Mouse (Mus musculus) adrenal gland, postnatal 4 days (tissue): Measurements from ENCODE around the gene Trpm5. TPM values are rescaled to one million over a fixed set of nuclear protein-coding genes. Genes with fewer than 3 reads are reported as not detected.

Source experiments
- DNase-seq, 2 experiments: peaks; one replicate each; pipeline ENCODE4 v3.0.0; 2021 to 2022; ENCODE audit warnings: low spot score in 2 of 2, mixed read lengths in 2 of 2
- total RNA-seq, 2 experiments: library from RNA; stranded (reverse); gene quantifications; 2 replicates each; pipeline ENCODE4 v1.2.3; 2021

Gene Trpm5
- total RNA-seq, 2 experiments from 2014 or later, result 5.2 to 6.0 TPM

DNA sequence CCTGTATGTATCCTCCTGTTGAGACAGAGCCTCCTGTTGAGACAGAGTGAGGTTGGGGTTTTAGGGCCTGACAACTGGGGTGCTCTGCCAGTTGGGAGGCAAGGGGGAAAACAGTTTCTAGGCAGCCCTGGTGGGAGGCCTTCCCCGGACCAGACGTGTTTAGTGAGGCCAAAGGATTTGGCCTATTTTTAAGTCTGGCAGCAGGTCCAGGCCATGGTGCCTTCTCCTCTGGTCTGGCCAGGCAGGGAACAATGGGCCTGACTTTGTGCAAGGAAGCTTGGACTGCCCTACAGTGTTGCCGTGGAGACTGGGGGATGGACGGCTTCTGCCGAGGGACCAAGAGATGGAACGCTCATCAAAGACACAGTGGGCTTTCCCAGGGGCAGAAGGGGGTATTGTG, 30.2 kb downstream of the Trpm5 start:
- no peak for DNase-seq

DNA sequence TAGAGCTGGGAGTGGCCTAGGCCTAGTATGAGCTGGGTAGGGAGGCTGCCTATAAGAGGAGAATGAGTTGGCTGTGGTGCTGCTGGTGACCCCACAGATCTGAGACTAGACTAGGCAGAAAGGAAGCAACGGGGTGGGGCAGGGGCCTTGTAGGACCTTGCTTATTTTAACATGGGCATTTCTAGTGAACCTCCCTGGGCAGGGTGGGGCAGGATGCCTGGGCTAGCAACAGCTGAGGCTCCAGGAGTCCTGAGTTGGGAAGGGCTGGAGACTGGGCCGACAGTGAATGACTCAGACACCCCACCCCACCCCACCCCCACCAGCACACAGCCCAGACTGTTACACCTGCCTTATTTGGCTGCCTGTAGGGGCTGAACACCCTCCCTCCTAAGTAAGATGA, 31.7 kb downstream of the Trpm5 start:
- no peak for DNase-seq

DNA sequence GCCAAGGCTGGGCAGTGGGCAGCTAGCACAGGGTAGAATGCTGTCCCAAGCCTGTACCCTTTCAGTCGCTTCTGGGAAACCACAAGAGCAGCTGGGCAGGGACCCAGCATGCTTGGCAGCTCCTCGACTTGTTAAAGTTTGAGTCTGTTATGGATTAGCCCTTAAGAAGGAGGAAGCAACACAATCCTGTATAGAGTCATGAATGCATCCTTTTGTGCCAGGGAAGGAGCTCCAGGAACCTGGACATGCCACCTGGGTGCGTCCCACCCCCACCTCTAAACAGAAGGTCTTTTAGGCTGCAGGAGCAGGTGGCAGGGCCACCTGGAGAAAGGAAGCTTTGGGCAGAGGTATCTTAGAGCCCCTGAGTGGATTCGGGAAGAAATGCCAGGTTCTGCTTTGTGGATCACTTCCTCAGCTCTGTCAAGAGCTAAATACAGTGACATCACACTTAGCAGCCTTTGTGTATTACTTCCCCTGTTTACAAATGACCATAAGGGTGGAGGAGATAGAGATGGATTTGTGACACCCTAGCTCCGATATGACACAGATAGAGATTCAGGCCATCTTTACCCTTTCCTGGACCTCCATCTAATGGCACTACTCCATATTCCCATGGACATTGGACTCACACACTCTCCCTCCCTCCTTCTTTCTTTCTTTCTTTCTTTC, 35.1 kb downstream of the Trpm5 start:
- no peak for DNase-seq

DNA sequence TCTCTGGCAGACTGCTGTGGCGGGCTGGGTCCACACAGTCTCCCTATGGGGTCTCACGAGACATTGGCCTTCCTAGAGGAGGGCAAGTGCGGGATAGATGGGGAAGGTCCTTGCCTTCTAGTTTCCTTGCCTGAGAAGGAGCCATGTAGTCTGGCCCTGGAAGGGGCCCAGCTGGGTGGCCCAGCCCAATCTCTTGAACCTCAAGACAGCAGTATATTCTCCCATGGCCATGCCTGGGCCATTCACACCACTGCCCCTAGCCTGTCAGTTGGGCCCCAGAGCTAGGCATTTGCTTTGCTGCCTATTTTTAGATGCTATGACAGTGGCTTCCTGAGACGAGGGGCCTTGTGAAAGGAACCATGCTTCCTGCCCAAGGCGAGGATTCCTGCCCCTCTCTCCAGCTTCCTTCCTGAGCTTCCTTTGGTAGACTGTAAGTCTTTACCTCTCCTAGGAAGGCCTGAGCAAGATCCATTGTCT, 36.2 kb downstream of the Trpm5 start:
- DNase-seq, result no peak

DNA sequence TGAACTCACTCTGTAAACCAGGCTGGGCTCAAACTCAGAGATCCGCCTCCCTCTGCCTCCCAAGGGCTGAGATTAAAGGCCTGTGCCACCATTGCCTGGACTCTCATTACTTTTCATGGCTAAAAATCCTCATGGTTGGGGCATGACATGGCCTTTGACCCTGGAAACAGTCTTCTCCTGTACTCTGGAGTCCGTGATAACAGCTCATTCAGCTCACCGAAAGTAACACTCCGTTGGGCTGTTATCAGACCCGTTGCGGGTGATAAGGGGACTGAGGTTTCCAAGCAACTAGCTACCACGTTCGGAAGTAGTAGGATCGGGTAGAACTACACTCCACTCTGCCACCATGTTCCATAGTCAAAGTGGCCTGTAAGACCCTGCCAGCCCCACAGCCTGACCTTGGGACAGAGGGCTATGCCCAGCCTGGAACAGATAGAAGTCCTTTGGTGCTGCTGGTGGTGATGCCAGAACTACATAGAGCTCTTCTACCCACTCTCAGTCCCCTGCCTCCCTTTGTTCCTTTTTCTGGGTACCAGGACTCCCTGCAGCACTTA, 36.7 kb downstream of the Trpm5 start:
- DNase-seq, result no peak

DNA sequence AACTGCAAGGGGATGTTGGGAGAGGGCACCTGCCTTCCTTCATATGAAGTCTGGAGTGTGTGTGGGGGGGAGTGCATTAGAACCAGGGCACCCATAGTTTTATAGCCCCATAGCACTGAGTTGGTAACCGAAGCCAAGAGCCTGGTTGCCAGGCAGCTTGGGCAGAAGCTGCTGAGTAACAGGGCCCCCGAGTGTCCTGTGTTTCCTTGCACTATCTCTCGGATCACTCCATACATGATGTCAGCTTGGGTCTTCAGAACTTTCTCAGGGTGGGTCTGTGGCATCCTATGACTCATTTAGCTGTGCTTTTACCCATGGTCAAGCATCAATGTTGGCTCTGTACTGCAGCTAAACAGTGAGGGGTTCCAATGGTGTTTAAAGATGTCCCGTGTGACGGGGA, 37.4 kb downstream of the Trpm5 start:
- DNase-seq, result no peak

DNA sequence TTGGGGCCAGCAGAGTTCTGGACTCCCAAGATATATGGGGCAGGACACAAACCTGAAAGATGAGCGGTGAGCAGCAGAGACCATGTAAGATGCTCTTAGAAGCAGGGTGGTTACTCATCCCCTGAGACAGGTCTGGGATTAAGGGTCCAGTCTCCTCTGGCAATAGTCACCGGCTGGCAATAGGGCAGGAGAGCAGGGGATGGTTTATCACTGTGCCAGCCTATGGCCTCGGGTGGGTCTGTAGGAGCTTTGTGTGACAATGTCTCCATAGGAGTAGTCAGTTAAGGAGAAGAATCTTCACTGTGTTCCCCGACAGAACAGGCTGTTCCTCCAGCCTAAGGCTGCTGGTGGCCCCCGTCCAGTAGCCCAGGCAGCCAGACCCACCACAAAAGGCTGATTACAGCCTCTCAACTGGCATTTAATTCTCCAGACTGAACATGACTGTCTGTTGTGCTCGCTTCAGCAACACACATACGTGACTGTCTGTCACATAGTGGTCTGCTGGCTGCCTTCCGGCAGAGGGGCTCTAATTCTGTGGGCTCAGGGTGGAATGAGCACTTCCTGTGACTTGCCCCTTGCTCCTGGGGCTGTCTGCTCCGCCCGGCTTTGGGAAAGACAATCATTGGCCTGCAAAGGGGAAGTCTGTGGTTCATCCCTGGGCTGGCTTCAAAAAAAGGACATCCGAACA, 38.8 kb downstream of the Trpm5 start:
- no peak for DNase-seq

DNA sequence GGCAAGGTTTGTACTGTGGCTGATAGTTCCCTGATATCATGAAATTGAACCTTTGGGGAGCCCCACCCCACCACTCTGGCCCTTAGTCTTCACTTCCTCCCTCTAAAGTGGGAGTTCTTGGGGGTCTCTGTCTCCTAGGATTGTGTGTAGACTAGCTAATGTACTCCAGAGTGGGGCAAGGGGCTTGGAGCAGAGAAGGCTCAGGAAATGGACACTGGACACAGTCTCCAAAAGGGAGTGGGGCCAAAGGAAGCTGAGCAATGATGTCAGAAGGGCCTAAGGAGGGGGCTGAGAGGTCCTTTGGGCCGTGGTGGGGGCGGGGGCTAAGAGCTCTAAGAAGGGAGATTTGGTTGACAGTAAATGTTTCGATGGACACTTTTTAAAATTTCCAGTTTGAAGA, 39.4 kb downstream of the Trpm5 start:
- DNase-seq, result no peak

DNA sequence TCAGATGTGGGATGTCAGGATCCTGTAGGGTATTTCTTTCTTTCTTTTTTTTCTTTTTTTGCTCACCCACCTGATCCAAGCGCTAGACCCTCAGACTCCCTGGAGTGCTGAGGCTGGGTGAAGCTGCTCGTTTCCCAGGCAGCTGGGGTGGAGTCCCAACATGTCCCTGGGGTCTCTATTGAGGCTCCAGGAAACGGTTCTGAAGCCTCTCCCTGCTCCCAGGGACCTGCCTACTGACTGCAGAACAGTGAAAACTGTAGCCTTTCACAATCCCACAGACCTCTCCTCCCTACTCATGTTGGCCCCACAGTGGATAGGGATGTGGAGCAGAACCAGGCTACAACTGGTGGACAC, 39.9 kb downstream of the Trpm5 start:
- DNase-seq, result no peak

DNA sequence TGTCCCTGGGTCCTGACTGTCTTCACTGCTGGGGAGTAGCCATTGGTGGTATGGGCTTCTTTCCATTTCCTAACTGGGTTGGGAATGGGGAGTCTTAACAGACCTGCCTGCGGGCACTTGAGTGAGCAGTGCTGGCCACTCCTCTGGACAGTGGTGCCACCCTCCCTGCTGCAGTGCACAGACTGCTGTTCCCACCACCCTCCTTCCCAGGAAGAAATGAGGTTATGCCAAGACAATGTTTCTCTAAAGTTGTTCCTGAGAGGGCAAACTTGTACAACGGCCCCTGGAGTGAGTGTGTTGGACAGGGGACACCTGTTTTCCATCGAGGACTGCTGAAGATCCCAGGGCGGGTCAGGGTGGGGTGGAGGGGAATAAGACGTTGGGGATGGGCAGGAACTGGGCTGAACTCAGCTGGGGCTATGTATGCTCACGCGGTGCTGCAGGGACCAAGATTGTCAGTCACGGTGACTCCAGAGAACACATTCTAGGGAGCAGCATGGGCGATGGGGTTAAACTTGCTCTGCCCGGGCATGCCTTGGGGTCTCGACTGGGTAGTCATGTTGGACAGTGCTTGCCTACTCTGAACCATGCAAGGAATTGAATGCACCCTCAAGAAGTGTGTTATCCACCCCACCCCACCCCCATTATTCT, 40.4 kb downstream of the Trpm5 start:
- DNase-seq, result peak in 1 of 2 experiments; percentile 8

DNA sequence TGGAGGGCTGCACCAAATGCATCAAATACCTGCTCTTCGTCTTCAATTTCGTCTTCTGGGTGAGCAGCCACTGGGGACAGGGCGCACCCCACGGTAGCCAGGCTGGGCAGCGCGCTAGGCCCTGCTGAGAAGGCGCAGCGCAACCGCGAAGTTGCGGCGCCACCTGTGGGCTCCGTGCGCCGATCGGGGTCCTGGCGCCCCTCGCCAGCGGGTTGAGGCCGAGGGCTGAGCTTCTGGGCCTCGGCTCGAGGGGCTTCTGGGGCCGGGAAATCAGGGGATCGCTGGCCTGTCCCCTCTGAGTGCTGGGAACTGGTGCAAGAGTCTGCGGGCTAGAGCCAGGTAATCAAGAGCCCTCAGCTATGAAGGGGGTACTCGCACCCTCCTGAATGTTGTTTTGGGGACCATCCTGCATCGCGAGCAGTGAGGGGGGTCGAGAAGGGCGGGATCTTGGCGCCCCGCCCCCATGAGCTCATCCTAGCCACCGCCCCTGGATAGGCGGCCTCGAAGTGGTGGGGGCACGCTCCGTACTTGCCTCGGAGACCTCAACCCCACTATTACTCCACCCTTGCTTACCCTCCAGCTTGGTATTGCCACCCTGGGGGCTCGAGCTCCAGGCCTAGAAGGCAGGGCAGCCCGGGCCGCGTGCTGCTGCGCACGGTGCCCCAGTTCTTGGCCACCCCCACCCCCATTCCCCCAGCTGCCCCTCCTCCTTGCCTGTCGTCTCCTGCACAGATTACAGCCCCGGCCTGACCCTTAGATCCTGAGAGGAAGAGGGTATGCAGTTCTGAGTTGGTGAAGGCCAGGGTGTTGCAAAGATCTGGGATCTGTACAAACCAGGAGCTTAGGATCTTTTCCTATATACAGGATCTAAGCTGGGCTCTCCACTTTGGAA, 41.2 kb downstream of the Trpm5 start:
- DNase-seq, result peak; percentile 31 to 47

DNA sequence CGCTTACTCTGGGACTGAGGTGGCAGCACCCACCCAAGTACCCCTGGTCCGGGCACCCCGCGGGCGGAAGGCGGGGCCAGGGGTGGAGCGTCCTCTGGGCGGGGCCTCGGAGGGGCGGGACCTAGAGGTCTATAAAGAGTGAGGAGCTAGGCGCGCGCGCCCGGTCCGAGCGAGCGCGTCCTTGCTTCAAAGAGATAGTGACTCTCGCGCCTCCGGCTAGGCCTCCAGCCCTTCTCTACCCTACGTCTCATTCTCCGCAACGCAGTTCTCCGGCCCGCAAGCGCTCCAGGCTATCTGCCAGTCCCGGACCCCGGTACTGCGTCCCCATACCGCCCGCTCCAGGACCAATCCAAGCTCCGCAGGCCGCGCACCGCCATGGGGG, 41.8 kb downstream of the Trpm5 start, which contains the start of gene Cd81:
Cd81 (plus strand) TSS at position 114 of the 382 bp plus-strand sequence.
- DNase-seq, result peak; percentile 92

DNA sequence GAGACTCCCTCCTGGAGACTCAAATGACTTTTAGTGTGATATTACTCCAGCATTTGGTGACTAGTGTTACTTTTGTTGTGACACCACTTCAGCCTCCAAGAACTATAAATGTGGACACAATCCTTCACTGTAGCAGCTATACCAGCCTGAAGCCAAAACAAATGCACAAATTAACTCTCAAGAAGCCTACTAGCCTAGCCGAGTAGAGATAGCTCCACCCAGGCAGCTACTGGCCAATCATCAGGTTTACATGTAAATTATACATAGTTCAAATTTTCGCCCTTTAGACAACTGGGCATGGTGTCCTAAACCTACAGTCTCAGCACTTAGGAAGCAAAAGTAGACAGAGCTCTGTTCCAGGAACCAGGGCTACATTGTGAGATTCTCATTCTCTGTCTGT, 43.1 kb downstream of the Trpm5 start:
- DNase-seq, result no peak

DNA sequence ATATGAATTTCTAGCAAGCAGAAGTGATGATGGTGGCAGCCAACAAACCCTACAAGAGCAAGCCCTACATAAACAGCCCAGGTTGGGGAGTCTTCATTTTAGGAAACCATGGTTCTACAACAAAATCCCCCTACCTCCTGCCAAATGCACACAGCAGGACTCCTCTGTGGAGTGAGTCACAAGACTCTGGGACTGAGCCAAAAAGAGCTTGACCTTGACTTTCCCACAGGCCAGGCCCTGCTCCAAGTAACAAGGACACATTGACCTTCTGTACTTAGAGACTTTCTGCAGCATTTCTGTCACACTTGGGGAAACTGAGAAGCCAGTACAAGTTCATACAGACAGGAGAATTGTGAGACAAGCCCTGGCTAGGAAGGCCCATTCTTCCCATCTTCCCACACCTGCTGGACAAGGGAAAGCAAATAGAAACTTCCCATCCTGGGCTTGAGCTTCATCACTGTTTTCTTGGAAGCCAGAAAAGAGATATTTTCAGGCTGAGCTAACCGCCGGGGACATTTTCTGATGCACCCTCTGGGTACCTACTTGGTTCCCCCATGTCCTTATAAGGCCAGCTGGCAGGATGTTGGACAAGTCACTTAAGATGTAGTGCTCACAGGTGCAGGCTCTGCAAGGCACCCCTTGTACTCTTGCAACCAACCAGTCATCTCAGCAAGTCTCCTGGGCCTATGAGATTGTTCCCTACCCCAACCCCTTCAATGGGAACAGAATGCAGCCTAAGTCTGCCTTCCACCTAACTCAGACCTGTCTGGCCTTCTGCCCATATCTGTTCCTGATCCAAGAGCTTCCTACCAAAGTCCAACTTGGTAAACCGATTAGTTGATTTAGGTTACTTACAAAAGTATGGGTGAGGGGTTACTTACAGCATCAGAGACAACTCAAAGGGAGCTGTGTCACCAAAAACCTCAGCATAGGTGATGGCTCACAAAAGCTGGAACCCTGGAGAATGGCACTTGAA, 44.3 kb downstream of the Trpm5 start:
- DNase-seq, result peak in 1 of 2 experiments; percentile 54

DNA sequence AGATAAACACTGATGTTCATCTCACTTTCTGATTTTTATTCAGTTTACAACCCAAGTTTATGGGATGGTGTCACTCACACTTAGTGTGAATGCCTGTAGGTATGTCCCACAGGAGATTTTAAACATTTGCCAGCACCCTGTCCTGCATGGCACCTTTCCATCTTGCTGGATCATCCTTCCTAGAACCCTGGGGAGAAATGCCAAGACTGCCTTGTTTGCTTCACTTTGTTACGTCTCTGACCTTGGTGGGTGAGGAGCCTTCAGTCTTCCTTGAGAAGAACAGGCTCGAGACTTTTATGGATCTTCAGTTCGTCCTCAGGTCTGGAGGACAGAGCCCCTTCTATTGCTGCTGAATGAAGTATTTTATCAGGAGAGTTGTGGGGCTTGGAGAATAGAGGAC, 45.1 kb downstream of the Trpm5 start:
- no peak for DNase-seq

DNA sequence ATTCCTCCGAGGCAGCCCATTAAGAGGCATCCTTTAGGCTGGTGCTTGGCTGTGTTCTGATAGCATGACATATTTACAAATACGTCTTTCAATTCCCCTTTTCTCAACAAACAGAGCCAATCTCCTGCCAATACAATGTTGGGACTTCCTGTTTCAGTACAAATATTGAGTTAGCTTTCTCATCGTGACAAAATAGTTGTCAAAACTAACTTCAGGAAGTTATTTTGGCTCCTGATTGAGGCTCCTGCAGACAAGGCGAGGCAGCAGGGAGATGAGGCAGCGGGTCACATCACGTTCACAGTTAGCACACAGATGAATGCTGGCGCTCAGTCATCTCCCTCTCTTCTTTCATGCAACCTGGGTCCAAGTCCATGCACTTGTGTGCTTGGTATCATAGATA, 48.1 kb downstream of the Trpm5 start:
- no peak for DNase-seq

DNA sequence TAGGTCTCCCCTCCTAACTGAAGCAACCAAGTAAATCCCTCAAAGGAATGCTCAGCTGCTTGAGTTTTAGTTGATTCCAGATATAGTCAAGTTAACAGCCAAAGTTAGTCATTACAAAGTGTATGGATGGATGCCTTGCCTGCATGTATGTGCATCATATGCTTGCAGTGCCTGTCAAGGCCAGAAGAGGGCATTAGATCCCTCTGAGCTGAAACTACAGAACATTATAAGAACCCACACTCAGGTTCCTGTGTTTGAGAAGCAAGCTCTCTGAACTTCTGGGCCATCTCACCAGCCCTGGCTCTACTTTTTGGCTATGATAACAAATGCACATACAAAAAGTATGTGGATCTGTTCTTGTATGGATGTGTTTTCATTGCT, 49.6 kb downstream of the Trpm5 start:
- no peak for DNase-seq

DNA sequence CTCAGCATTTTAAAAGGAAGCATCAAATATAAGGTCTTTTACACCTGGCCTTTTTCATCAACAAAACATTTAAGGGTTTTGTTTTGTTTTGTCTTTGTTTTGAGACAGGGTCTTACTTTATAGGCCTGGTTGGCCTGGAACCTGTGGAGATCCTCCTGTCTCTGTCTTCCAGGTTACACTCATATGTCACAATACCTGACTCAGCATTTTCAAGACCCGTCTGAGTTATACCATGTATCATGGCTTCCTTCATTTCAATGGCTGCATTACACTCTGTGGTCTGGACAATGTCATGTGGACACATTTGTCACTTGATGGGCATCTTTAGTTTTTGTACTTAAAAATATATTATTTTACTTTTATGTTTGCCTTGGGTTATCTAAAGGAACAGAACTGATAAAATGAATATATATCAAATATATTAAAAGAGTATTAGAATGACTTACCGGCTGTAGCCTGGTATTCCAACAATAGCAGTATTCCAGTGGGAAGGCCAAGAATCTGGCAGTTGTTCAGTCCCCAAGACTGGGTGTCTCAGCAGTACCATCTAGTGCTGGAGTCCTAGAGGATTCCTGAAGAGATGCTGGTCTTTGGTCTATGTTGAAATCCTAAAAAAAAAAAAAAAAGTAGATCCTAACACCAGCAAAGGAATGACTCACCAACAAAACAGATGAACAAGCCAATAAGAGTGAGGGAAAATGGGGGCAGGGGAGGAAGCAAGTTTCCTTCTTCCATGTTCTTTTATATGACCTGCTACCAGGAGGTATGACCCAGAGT, 50.2 kb downstream of the Trpm5 start:
- DNase-seq, result no peak

DNA sequence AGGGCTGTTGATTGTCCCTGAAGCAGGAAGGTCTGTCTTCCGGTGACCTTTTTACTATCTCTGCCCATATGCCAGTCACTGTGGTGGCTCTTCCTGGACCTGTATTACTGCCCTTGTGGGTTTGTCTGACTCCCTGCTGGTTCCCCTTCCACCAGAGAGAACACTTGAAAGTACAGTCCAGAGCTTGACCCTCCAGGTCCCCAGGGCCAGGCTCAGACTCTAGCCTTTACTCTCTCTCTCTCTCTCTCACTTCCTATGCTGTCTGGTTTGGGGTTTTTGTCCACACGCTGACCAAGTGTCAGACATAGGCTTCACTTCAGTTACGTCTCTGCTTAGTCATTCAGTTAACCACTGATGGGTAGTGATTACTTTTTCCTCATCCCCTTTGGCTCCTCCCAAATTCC, 51.5 kb downstream of the Trpm5 start:
- DNase-seq, result no peak
